Mouse (Mus musculus) midbrain, embryonic 10.5 days (tissue): ENCODE measurements at regions not wholly inside any gene's neighbourhood (a gene's known extent, or its start where the extent isn't known, plus 50 kb on each side); places are given as distances from the start of the nearest gene placed in this dataset.

ENCODE experiments used
- DNase-seq: peaks from one replicate; pipeline ENCODE4 v3.0.0-alpha.2; 2017; ENCODE audit warnings: low spot score
- H3K27ac ChIP-seq: fragments of 300-500 bp; sonication (generic); replicated peaks from 2 replicates; pipeline ENCODE4 v1.5.1; 2016; ENCODE audit warnings: mild to moderate bottlenecking
- H3K27me3 ChIP-seq: fragments of 300-500 bp; sonication (generic); 2 replicates; pipeline ENCODE4 v1.6.1; 2016; ENCODE audit warnings: low read depth, mild to moderate bottlenecking; ENCODE audit not compliant: poor library complexity, severe bottlenecking
- H3K36me3 ChIP-seq: fragments of 300-500 bp; sonication (generic); 2 replicates; pipeline ENCODE4 v1.6.1; 2016; ENCODE audit warnings: mild to moderate bottlenecking, moderate library complexity
- H3K4me1 ChIP-seq: fragments of 300-500 bp; sonication (generic); 2 replicates; pipeline ENCODE4 v1.6.1; 2016
- H3K4me3 ChIP-seq: fragments of 300-500 bp; sonication (generic); 2 replicates; pipeline ENCODE4 v1.5.1; 2016; ENCODE audit warnings: mild to moderate bottlenecking, moderate library complexity
- H3K9me3 ChIP-seq: fragments of 300-500 bp; sonication (generic); replicated peaks from 2 replicates; pipeline ENCODE4 v1.6.1; 2016; ENCODE audit warnings: mild to moderate bottlenecking
- WGBS: fragments of 180-500 bp; shearing (Covaris S2); methylation state at CpG from one replicate; pipeline ENCODE4 v1.1.7; 2016; 5-methylcytosine and 5-hydroxymethylcytosine counted together

GRCm38 (mm10) chr4:55779581-55779980, 247.3 kb upstream of the Klf4 start:
- Histone ChIP-seq H3K36me3 (no peaks in the 10 kb centered on the region), H3K27me3 (no peaks in the 10 kb centered on the region), H3K27ac (no peak overlapping the region), H3K4me3 (no peak overlapping the region), H3K4me1 (no peaks in the 10 kb centered on the region), H3K9me3 (no peaks in the 10 kb centered on the region)
- 77% methylated on average over 4 of the region's 4 CpGs for WGBS
- DNase-seq: no peak

GRCm38 (mm10) chr4:55775858-55776257, 243.6 kb upstream of the Klf4 start:
- Histone ChIP-seq H3K9me3 (no peaks in the 10 kb centered on the region), H3K4me3 (no peak overlapping the region), H3K4me1 (no peaks in the 10 kb centered on the region), H3K36me3 (no peaks in the 10 kb centered on the region), H3K27me3 (no peaks in the 10 kb centered on the region), H3K27ac (no peak overlapping the region)
- DNase-seq: no peak
- WGBS: 88% methylated on average over 7 of the region's 7 CpGs

GRCm38 (mm10) chr4:55774571-55774970, 242.3 kb upstream of the Klf4 start:
- Histone ChIP-seq H3K36me3 (no peaks in the 10 kb centered on the region), H3K9me3 (no peaks in the 10 kb centered on the region), H3K27me3 (no peaks in the 10 kb centered on the region), H3K27ac (no peak overlapping the region), H3K4me1 (no peaks in the 10 kb centered on the region), H3K4me3 (no peak overlapping the region)
- WGBS: 89% methylated on average over 4 of the region's 4 CpGs
- DNase-seq: no peak

- Histone ChIP-seq H3K36me3 (no peaks in the 10 kb centered on the region), H3K27ac (no peak overlapping the region), H3K9me3 (no peaks in the 10 kb centered on the region), H3K4me3 (no peak overlapping the region), H3K4me1 (no peaks in the 10 kb centered on the region), H3K27me3 (no peaks in the 10 kb centered on the region)
- no peak for DNase-seq
- WGBS: 91% methylated on average over 3 of the region's 3 CpGs
Observed at GRCm38 (mm10) chr4:55769656-55770055, 237.4 kb upstream of the Klf4 start.

GRCm38 (mm10) chr4:55768325-55768724, 236.1 kb upstream of the Klf4 start:
- no peak for DNase-seq
- Histone ChIP-seq H3K36me3 (no peaks in the 10 kb centered on the region), H3K27me3 (no peaks in the 10 kb centered on the region), H3K4me3 (no peak overlapping the region), H3K9me3 (no peaks in the 10 kb centered on the region), H3K27ac (no peak overlapping the region), H3K4me1 (no peaks in the 10 kb centered on the region)
- 91% methylated on average over 6 of the region's 6 CpGs for WGBS

- Histone ChIP-seq H3K9me3 (no peaks in the 10 kb centered on the region), H3K27me3 (no peaks in the 10 kb centered on the region), H3K4me3 (no peak overlapping the region), H3K4me1 (no peaks in the 10 kb centered on the region), H3K36me3 (no peaks in the 10 kb centered on the region), H3K27ac (no peak overlapping the region)
- 89% methylated on average over 4 of the region's 4 CpGs for WGBS
- no peak for DNase-seq
Observed at GRCm38 (mm10) chr4:55767133-55767532, 234.9 kb upstream of the Klf4 start.

- Histone ChIP-seq H3K27me3 (no peaks in the 10 kb centered on the region), H3K4me1 (no peaks in the 10 kb centered on the region), H3K9me3 (no peaks in the 10 kb centered on the region), H3K36me3 (no peaks in the 10 kb centered on the region), H3K4me3 (no peak overlapping the region), H3K27ac (no peak overlapping the region)
- WGBS: 90% methylated on average over 2 of the region's 2 CpGs
- no peak for DNase-seq
Observed at GRCm38 (mm10) chr4:55765780-55766179, 233.5 kb upstream of the Klf4 start.

- H3K27ac ChIP-seq: no peak overlapping the region
- WGBS: 89% methylated on average over 6 of the region's 6 CpGs
- peaks cover 11% of the 10 kb centered on the region for H3K4me1 ChIP-seq
- no peak overlapping the region for H3K4me3 ChIP-seq
- no peaks in the 10 kb centered on the region for H3K36me3 ChIP-seq
- no peaks in the 10 kb centered on the region for H3K9me3 ChIP-seq
- no peaks in the 10 kb centered on the region for H3K27me3 ChIP-seq
- DNase-seq: no peak
Observed at GRCm38 (mm10) chr4:55763112-55763511, 230.8 kb upstream of the Klf4 start.

- Histone ChIP-seq H3K4me1 (peaks cover 16% of the 10 kb centered on the region), H3K36me3 (no peaks in the 10 kb centered on the region), H3K4me3 (no peak overlapping the region), H3K27ac (no peak overlapping the region), H3K27me3 (no peaks in the 10 kb centered on the region), H3K9me3 (no peaks in the 10 kb centered on the region)
- WGBS: 91% methylated on average over 4 of the region's 4 CpGs
- DNase-seq: no peak
Observed at GRCm38 (mm10) chr4:55762389-55762788, 230.1 kb upstream of the Klf4 start.

- Histone ChIP-seq H3K4me3 (0 out of 2 replicates have a peak overlapping the region, but pooled peaks have one; percentile 5), H3K4me1 (peaks cover 24% of the 10 kb centered on the region), H3K36me3 (no peaks in the 10 kb centered on the region), H3K27ac (peak overlapping the region; percentile 42; the same call in 1 of the 2 replicates), H3K9me3 (no peaks in the 10 kb centered on the region), H3K27me3 (no peaks in the 10 kb centered on the region)
- 43% methylated on average over 15 of the region's 15 CpGs for WGBS
- peak; percentile 57 for DNase-seq
Observed at GRCm38 (mm10) chr4:55757148-55757927, 225.1 kb upstream of the Klf4 start.

- Histone ChIP-seq H3K4me3 (no peak overlapping the region), H3K27ac (peak overlapping the region; percentile 64), H3K36me3 (no peaks in the 10 kb centered on the region), H3K4me1 (peaks cover 6% of the 10 kb centered on the region; the same call in 1 of the 2 replicates), H3K9me3 (no peaks in the 10 kb centered on the region), H3K27me3 (no peaks in the 10 kb centered on the region)
- WGBS: 72% methylated on average over 20 of the region's 20 CpGs
- DNase-seq: peak; percentile 14
Observed at GRCm38 (mm10) chr4:55749949-55750600, 217.8 kb upstream of the Klf4 start.

GRCm38 (mm10) chr4:55741355-55741754, 209.1 kb upstream of the Klf4 start:
- no peaks in the 10 kb centered on the region for H3K27me3 ChIP-seq
- no peak for DNase-seq
- no peak overlapping the region for H3K4me3 ChIP-seq
- H3K27ac ChIP-seq: no peak overlapping the region
- H3K9me3 ChIP-seq: no peaks in the 10 kb centered on the region
- H3K4me1 ChIP-seq: no peaks in the 10 kb centered on the region
- 90% methylated on average over 8 of the region's 8 CpGs for WGBS
- H3K36me3 ChIP-seq: no peaks in the 10 kb centered on the region

GRCm38 (mm10) chr4:55740062-55740461, 207.8 kb upstream of the Klf4 start:
- no peak for DNase-seq
- 92% methylated on average over 15 of the region's 15 CpGs for WGBS
- H3K4me3 ChIP-seq: no peak overlapping the region
- H3K27ac ChIP-seq: no peak overlapping the region
- H3K4me1 ChIP-seq: no peaks in the 10 kb centered on the region
- H3K36me3 ChIP-seq: no peaks in the 10 kb centered on the region
- no peaks in the 10 kb centered on the region for H3K27me3 ChIP-seq
- H3K9me3 ChIP-seq: no peaks in the 10 kb centered on the region
